Mouse (Mus musculus) cortical plate, adult 2 months (tissue): ENCODE measurements around the gene Ddx49. TPM values are rescaled to one million over a fixed set of nuclear protein-coding genes. Genes with fewer than 3 reads are reported as not detected.
A peak's percentile ranks its signal among the peaks of the same experiment; 100 is the strongest.

Experiments used
- H3K27ac ChIP-seq: fragments of 200-500 bp; 2 replicates; pipeline ENCODE4 v1.5.1; 2012; ENCODE audit warnings: low read length, control low read depth, inconsistent platforms; ENCODE audit not compliant: insufficient read depth
- H3K4me1 ChIP-seq: fragments of 200-500 bp; 2 replicates; pipeline ENCODE4 v1.6.1; 2011; ENCODE audit warnings: low read length; ENCODE audit not compliant: control insufficient read depth, insufficient read depth
- H3K4me3 ChIP-seq: fragments of 200-500 bp; 2 replicates; pipeline ENCODE4 v1.5.1; 2011; ENCODE audit warnings: mild to moderate bottlenecking, low read length, control low read depth; ENCODE audit not compliant: insufficient read depth
- CTCF ChIP-seq: fragments of 200-500 bp; IDR thresholded peaks from 2 replicates; pipeline ENCODE4 v1.5.1; 2011; ENCODE audit warnings: mild to moderate bottlenecking, control low read depth, low read length; ENCODE audit not compliant: insufficient read depth; ENCODE audit errors: extremely low read depth
- POLR2A ChIP-seq: fragments of 200-500 bp; IDR thresholded peaks from 2 replicates; pipeline ENCODE4 v1.6.1; 2011; ENCODE audit warnings: mild to moderate bottlenecking, low read length, control low read depth; ENCODE audit not compliant: insufficient read depth; ENCODE audit errors: extremely low read depth
- polyA plus RNA-seq: library from polyadenylated mRNA; depleted of rRNA; stranded (reverse); fragments of >200 nt; gene quantifications from 2 replicates; pipeline ENCODE4 v1.2.3, GENCODE M21; 2012

Gene Ddx49
- polyA plus RNA-seq, 1 experiment, result 52.2 TPM

DNA sequence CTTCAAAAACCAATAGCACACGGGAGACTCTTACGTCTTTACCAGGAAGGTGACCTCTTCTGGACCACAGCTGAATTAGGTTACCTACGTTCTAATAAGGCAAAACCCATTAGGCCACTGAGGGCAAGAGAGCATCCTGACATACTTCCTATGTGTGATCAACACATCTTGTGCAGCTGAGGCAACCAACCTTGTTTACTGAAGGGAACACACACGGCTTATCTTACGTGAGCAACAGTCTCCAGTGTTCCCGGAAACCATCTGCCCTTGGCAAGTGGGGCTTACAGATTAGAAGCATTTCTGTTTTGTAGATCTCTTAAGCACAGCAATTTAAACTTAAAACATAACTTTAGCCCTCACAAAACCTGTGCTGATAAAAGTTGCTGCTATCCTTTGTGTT, 25.2 kb upstream of the Ddx49 start:
- Histone ChIP-seq H3K4me1 (0 out of 2 replicates have a peak, but pooled peaks cover 2% of the 10 kb centered on the region), H3K4me3 (no peak overlapping the region), H3K27ac (no peak overlapping the region)
- no peak for TF ChIP-seq CTCF
- no peak for TF ChIP-seq POLR2A

DNA sequence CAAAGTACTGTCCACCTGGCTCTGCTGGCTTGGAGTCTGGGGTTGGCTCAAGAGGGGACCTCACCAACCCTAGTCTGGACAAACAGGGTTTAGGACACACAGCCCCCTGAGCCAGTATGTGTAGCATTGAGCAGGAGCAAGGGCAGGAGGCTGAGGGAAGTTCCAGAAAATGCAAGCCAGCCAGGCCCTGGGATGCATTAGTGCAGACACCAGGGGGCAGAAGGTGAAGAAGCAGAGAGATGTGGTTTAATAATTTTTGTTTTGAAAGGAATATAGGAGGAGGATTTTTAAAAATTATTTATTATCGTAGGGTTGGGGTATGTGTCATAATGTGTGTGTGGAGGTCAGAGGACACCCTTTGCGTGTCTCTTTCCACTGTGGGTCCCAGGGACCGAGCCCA, 21.4 kb upstream of the Ddx49 start:
- no peak for TF ChIP-seq CTCF
- no peak for TF ChIP-seq POLR2A
- H3K4me1 ChIP-seq, result no peaks in the 10 kb centered on the region
- no peak overlapping the region for H3K27ac ChIP-seq
- H3K4me3 ChIP-seq, result no peak overlapping the region

- no peak overlapping the region for H3K27ac ChIP-seq
- H3K4me1 ChIP-seq, result no peaks in the 10 kb centered on the region
- no peak for TF ChIP-seq CTCF
- TF ChIP-seq POLR2A, result no peak
- H3K4me3 ChIP-seq, result no peak overlapping the region; the same call in 1 of the 2 replicates
These were observed 15.6 kb upstream of the Ddx49 start for GRCm38 (mm10) chr8:70317872-70318271.

DNA sequence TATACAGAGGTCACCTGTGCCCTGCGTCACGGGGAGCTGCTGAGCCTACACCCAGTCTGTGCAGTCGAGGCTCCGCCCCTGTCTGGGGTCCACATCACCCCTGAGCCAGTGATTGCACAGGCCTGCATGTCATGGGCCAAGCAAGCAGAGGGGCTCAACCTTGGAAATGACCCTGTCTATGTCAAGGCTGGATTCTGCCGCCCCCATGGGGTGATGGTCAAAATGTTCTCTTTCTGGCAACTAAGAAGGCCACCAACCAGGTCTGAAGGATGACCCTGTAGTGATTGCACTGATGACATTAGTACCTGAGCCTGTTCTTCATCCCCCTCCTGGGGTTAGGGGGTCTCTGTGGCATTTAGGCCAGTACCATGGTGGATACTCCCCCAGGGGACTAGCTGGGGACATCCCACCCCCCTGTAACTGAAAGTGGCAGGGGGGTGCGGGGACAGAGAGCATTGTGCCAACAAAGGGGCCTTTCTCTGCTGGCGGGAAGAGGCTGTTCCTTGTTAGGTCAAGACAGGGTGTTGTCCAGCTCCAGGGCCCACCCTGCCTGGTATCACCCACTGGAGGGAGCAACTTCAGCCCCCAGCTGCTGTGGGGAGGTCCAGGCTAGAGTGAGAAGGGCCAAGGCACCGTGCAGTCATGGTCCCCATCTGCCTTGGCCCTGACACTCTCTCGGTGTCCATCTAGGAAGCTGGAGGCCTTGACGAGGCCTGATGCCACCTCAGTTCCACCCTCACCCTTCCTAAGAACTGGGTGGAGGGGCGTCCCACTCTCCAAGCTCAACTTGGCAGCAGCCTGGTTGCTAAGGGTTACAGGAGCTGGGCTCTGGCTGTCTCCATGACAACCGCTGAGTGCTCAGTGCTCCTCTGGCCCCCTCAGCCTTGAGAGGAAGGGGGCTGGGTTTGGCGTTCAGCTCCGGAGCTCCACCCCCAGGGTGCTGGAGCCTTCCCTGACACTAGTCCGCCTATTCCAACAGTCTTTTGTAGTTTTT, 14.5 kb upstream of the Ddx49 start:
- Histone ChIP-seq H3K27ac (peak overlapping the region; percentile 95), H3K4me3 (peak overlapping the region; percentile 89), H3K4me1 (no peaks in the 10 kb centered on the region)
- TF ChIP-seq POLR2A (peak; percentile 68), CTCF (no peak)

DNA sequence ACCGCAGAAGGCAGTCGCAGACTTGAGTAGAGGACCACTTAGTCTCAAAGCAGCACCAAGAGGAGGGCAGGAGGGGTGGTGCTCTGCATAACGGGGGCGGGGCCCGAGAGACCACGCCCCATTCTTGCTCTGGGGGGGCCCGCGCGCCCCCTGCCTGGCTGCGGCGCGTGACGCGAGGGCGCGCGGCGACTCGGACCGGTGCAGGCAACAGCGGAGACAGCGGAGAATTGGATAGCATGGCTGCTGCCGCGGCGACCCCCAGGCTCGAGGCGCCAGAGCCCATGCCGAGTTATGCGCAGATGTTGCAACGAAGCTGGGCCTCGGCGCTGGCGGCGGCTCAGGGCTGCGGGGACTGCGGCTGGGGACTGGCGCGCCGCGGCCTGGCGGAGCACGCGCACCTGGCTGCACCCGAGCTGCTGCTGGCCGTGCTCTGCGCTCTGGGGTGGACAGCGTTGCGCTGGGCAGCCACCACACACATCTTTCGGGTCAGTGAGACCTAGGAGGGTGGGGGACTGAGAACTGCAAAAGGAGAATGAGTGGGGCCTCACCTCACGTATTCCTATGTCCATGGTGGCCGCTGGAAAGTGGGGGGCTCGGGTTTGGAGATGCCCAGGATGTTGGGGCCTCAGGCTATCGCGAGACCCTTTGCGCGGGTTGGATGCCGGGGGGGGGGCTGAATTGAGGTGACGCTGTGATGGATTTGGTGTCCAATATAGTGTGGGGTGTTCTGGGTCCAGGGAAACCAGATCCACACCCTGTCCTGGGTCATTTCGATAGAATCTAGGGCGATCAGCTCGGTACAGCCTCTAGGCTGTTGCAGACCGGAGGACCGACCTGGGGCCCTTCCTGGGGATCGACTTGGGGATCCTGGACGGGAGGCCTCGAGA, 13.6 kb upstream of the Ddx49 start, which contains the start of gene Cers1:
Gene Cers1, plus strand, starts transcription at position 152 of the 887 bp plus-strand sequence.
- H3K4me3 ChIP-seq, result peak within 1 kb of the TSS; percentile 89
- H3K27ac ChIP-seq, result peak within 1 kb of the TSS; percentile 95
- TF ChIP-seq CTCF (no peak), POLR2A (peak; percentile 53; the same call in 1 of the 2 replicates)
- H3K4me1 ChIP-seq, result no peaks in the 10 kb centered on the region

DNA sequence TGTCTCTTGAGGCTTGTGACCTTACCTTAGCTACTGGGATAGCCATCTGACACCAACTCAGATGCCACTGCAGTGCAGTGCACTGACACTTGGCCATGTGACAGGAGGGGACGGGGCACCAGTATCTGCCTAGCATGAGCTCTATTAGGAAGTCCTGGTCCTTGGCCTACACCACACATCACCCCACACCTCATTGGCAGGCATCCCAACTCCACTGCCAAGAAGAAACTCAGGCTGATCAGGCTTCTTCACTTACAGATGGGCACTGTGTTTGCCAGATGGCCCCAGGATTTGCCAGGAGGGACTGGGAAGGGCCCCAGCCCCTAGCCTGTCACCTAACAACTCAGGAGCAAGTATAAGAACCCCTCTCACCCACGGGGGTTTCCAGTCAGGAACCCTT, 11.1 kb upstream of the Ddx49 start:
- TF ChIP-seq POLR2A (no peak), CTCF (no peak)
- Histone ChIP-seq H3K27ac (no peak overlapping the region), H3K4me3 (no peak overlapping the region), H3K4me1 (no peaks in the 10 kb centered on the region)

GRCm38 (mm10) chr8:70309311-70309710, 7.0 kb upstream of the Ddx49 start:
- H3K27ac ChIP-seq, result no peak overlapping the region
- TF ChIP-seq CTCF (peak; percentile 57), POLR2A (no peak)
- H3K4me3 ChIP-seq, result no peak overlapping the region
- H3K4me1 ChIP-seq, result no peaks in the 10 kb centered on the region

DNA sequence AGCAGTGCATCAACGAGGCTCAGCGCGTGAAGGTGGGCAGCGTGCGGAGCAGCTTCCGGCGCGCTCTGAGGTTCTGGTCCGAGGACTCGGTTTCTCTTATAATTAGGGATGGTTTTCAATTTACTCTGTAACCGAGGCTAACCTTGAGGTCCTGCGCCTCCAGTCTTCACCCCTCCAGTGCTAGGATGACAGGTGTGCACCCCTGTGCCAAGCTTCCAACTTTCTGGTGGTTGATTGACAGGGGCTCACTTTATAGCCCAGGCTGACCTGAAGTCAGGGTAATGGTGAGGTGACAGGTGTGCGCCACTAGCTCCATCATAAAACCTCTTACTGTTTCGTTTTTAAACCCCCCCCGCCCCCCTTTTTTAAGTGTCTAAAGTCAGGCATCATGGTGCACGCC, 612 bp upstream of the Ddx49 start:
- H3K27ac ChIP-seq, result peak overlapping the region; percentile 56; the same call in 1 of the 2 replicates
- peak overlapping the region; percentile 84 for H3K4me3 ChIP-seq
- peaks cover 11% of the 10 kb centered on the region for H3K4me1 ChIP-seq
- no peak for TF ChIP-seq POLR2A
- no peak for TF ChIP-seq CTCF

- H3K27ac ChIP-seq, result no peak overlapping the region
- no peak for TF ChIP-seq POLR2A
- TF ChIP-seq CTCF, result no peak
- peaks cover 11% of the 10 kb centered on the region for H3K4me1 ChIP-seq
- H3K4me3 ChIP-seq, result no peak overlapping the region
These were observed 1.4 kb downstream of the Ddx49 start for GRCm38 (mm10) chr8:70300881-70301280.
